Mouse (Mus musculus) lung, adult 2 months (tissue): Measurements from ENCODE around the gene Pigw.

Experiments
- CTCF ChIP-seq: fragments of 200-500 bp; IDR thresholded peaks from 2 replicates; pipeline ENCODE4 v1.5.1; 2011; ENCODE audit warnings: mild to moderate bottlenecking, low read length, control low read depth; ENCODE audit not compliant: insufficient read depth
- POLR2A ChIP-seq: fragments of 200-500 bp; IDR thresholded peaks from 2 replicates; pipeline ENCODE4 v1.6.1; 2011; ENCODE audit warnings: low read depth, mild to moderate bottlenecking, control low read depth, low read length, borderline replicate concordance; ENCODE audit errors: extremely low read depth

GRCm38 (mm10) chr11:84880465-84880961 lies 428 bp upstream of the Pigw start:
- TF ChIP-seq POLR2A (no peak), CTCF (peak; percentile 32; the same call in 1 of the 2 replicates)
